Mouse (Mus musculus): ENCODE measurements at regions not wholly inside any gene's neighbourhood (a gene's known extent, or its start where the extent isn't known, plus 50 kb on each side); places are given as distances from the start of the nearest gene placed in this dataset.

GRCm38 (mm10) chr9:46891829-46892228, 106.7 kb upstream of the Gm4791 start:
- Histone ChIP-seq H3K4me3 (ENCODE audit: low read depth, low read length) (no peak overlapping the region), H3K27ac (ENCODE audit: low read length) (no peak overlapping the region), H3K4me1 (ENCODE audit: control insufficient read depth, low read depth, low read length) (no peaks in the 10 kb centered on the region), H3K9me3 (replicated peaks; ENCODE audit: control insufficient read depth, low read length) (no peaks in the 10 kb centered on the region), H3K36me3 (ENCODE audit: control insufficient read depth, insufficient read depth) (no peaks in the 10 kb centered on the region), H3K9ac (ENCODE audit: low read depth, low read length) (no peak overlapping the region), H3K27me3 (ENCODE audit: control insufficient read depth, insufficient read depth, low read depth, low read length) (no peaks in the 10 kb centered on the region), H3K4me2 (ENCODE audit: low read depth, low read length) (no peak overlapping the region)
- 24% methylated on average over 1 of the region's 1 CpGs for WGBS (ENCODE audit: insufficient replicate concordance)
- ATAC-seq (ENCODE audit: low read depth): no peak

GRCm38 (mm10) chr9:46889933-46890662, 108.4 kb upstream of the Gm4791 start:
- no peaks in the 10 kb centered on the region for H3K27me3 ChIP-seq (ENCODE audit: control insufficient read depth, insufficient read depth, low read depth, low read length)
- H3K4me1 ChIP-seq (ENCODE audit: control insufficient read depth, low read depth, low read length): no peaks in the 10 kb centered on the region
- no peak overlapping the region for H3K4me3 ChIP-seq (ENCODE audit: low read depth, low read length)
- H3K9ac ChIP-seq (ENCODE audit: low read depth, low read length): no peak overlapping the region
- H3K4me2 ChIP-seq (ENCODE audit: low read depth, low read length): no peak overlapping the region
- 43% methylated on average over 4 of the region's 4 CpGs for WGBS (ENCODE audit: insufficient replicate concordance)
- H3K9me3 ChIP-seq (replicated peaks; ENCODE audit: control insufficient read depth, low read length): no peaks in the 10 kb centered on the region
- no peaks in the 10 kb centered on the region for H3K36me3 ChIP-seq (ENCODE audit: control insufficient read depth, insufficient read depth)
- no peak for ATAC-seq (ENCODE audit: low read depth)
- H3K27ac ChIP-seq (ENCODE audit: low read length): no peak overlapping the region

GRCm38 (mm10) chr9:46871211-46871994, 127.1 kb upstream of the Gm4791 start:
- WGBS (ENCODE audit: insufficient replicate concordance): 68% methylated on average over 8 of the region's 8 CpGs
- no peak overlapping the region for H3K4me2 ChIP-seq (ENCODE audit: low read depth, low read length)
- no peak overlapping the region for H3K27ac ChIP-seq (ENCODE audit: low read length)
- no peaks in the 10 kb centered on the region for H3K36me3 ChIP-seq (ENCODE audit: control insufficient read depth, insufficient read depth)
- no peak overlapping the region for H3K4me3 ChIP-seq (ENCODE audit: low read depth, low read length)
- no peak overlapping the region for H3K9ac ChIP-seq (ENCODE audit: low read depth, low read length)
- no peaks in the 10 kb centered on the region for H3K27me3 ChIP-seq (ENCODE audit: control insufficient read depth, insufficient read depth, low read depth, low read length)
- H3K9me3 ChIP-seq (replicated peaks; ENCODE audit: control insufficient read depth, low read length): no peaks in the 10 kb centered on the region
- H3K4me1 ChIP-seq (ENCODE audit: control insufficient read depth, low read depth, low read length): no peaks in the 10 kb centered on the region
- no peak for ATAC-seq (ENCODE audit: low read depth)

- H3K9me3 ChIP-seq (replicated peaks; ENCODE audit: control insufficient read depth, low read length): no peaks in the 10 kb centered on the region
- H3K27me3 ChIP-seq (ENCODE audit: control insufficient read depth, insufficient read depth, low read depth, low read length): no peaks in the 10 kb centered on the region
- no peaks in the 10 kb centered on the region for H3K4me1 ChIP-seq (ENCODE audit: control insufficient read depth, low read depth, low read length)
- ATAC-seq (ENCODE audit: low read depth): no peak
- no peaks in the 10 kb centered on the region for H3K36me3 ChIP-seq (ENCODE audit: control insufficient read depth, insufficient read depth)
- H3K4me3 ChIP-seq (ENCODE audit: low read depth, low read length): no peak overlapping the region
- no peak overlapping the region for H3K27ac ChIP-seq (ENCODE audit: low read length)
- no peak overlapping the region for H3K9ac ChIP-seq (ENCODE audit: low read depth, low read length)
- 26% methylated on average over 4 of the region's 4 CpGs for WGBS (ENCODE audit: insufficient replicate concordance)
- H3K4me2 ChIP-seq (ENCODE audit: low read depth, low read length): no peak overlapping the region
These were observed 134.6 kb upstream of the Gm4791 start for GRCm38 (mm10) chr9:46863934-46864333.

GRCm38 (mm10) chr9:46851753-46852152, 146.8 kb upstream of the Gm4791 start:
- H3K4me1 ChIP-seq (ENCODE audit: control insufficient read depth, low read depth, low read length): no peaks in the 10 kb centered on the region
- H3K36me3 ChIP-seq (ENCODE audit: control insufficient read depth, insufficient read depth): no peaks in the 10 kb centered on the region
- H3K4me2 ChIP-seq (ENCODE audit: low read depth, low read length): no peak overlapping the region
- no peak for ATAC-seq (ENCODE audit: low read depth)
- WGBS (ENCODE audit: insufficient replicate concordance): 82% methylated on average over 13 of the region's 13 CpGs
- no peak overlapping the region for H3K4me3 ChIP-seq (ENCODE audit: low read depth, low read length)
- no peaks in the 10 kb centered on the region for H3K9me3 ChIP-seq (replicated peaks; ENCODE audit: control insufficient read depth, low read length)
- H3K27ac ChIP-seq (ENCODE audit: low read length): no peak overlapping the region
- H3K27me3 ChIP-seq (ENCODE audit: control insufficient read depth, insufficient read depth, low read depth, low read length): no peaks in the 10 kb centered on the region
- no peak overlapping the region for H3K9ac ChIP-seq (ENCODE audit: low read depth, low read length)

GRCm38 (mm10) chr9:46851336-46851735, 147.2 kb upstream of the Gm4791 start:
- Histone ChIP-seq H3K36me3 (ENCODE audit: control insufficient read depth, insufficient read depth) (no peaks in the 10 kb centered on the region), H3K27me3 (ENCODE audit: control insufficient read depth, insufficient read depth, low read depth, low read length) (no peaks in the 10 kb centered on the region), H3K27ac (ENCODE audit: low read length) (no peak overlapping the region), H3K4me2 (ENCODE audit: low read depth, low read length) (no peak overlapping the region), H3K4me3 (ENCODE audit: low read depth, low read length) (no peak overlapping the region), H3K9ac (ENCODE audit: low read depth, low read length) (no peak overlapping the region), H3K9me3 (replicated peaks; ENCODE audit: control insufficient read depth, low read length) (no peaks in the 10 kb centered on the region), H3K4me1 (ENCODE audit: control insufficient read depth, low read depth, low read length) (no peaks in the 10 kb centered on the region)
- no peak for ATAC-seq (ENCODE audit: low read depth)
- 72% methylated on average over 10 of the region's 10 CpGs for WGBS (ENCODE audit: insufficient replicate concordance)

GRCm38 (mm10) chr9:46845276-46845675, 153.3 kb upstream of the Gm4791 start:
- WGBS (ENCODE audit: insufficient replicate concordance): 60% methylated on average over 3 of the region's 3 CpGs
- H3K4me2 ChIP-seq (ENCODE audit: low read depth, low read length): no peak overlapping the region
- H3K27me3 ChIP-seq (ENCODE audit: control insufficient read depth, insufficient read depth, low read depth, low read length): no peaks in the 10 kb centered on the region
- H3K4me3 ChIP-seq (ENCODE audit: low read depth, low read length): no peak overlapping the region
- no peak overlapping the region for H3K9ac ChIP-seq (ENCODE audit: low read depth, low read length)
- H3K36me3 ChIP-seq (ENCODE audit: control insufficient read depth, insufficient read depth): no peaks in the 10 kb centered on the region
- no peak for ATAC-seq (ENCODE audit: low read depth)
- no peaks in the 10 kb centered on the region for H3K4me1 ChIP-seq (ENCODE audit: control insufficient read depth, low read depth, low read length)
- H3K27ac ChIP-seq (ENCODE audit: low read length): no peak overlapping the region
- no peaks in the 10 kb centered on the region for H3K9me3 ChIP-seq (replicated peaks; ENCODE audit: control insufficient read depth, low read length)

- Histone ChIP-seq H3K4me1 (ENCODE audit: control insufficient read depth, low read depth, low read length) (no peaks in the 10 kb centered on the region), H3K9me3 (replicated peaks; ENCODE audit: control insufficient read depth, low read length) (no peaks in the 10 kb centered on the region), H3K27me3 (ENCODE audit: control insufficient read depth, insufficient read depth, low read depth, low read length) (no peaks in the 10 kb centered on the region), H3K36me3 (ENCODE audit: control insufficient read depth, insufficient read depth) (no peaks in the 10 kb centered on the region), H3K9ac (ENCODE audit: low read depth, low read length) (no peak overlapping the region), H3K27ac (ENCODE audit: low read length) (no peak overlapping the region), H3K4me2 (ENCODE audit: low read depth, low read length) (no peak overlapping the region), H3K4me3 (ENCODE audit: low read depth, low read length) (no peak overlapping the region)
- ATAC-seq (ENCODE audit: low read depth): no peak
- WGBS (ENCODE audit: insufficient replicate concordance): 74% methylated on average over 7 of the region's 7 CpGs
These were observed 154.8 kb upstream of the Gm4791 start for GRCm38 (mm10) chr9:46843781-46844180.

- no peak overlapping the region for H3K9ac ChIP-seq (ENCODE audit: low read depth, low read length)
- no peak overlapping the region for H3K4me3 ChIP-seq (ENCODE audit: low read depth, low read length)
- no peaks in the 10 kb centered on the region for H3K9me3 ChIP-seq (replicated peaks; ENCODE audit: control insufficient read depth, low read length)
- no peak for ATAC-seq (ENCODE audit: low read depth)
- H3K27me3 ChIP-seq (ENCODE audit: control insufficient read depth, insufficient read depth, low read depth, low read length): no peaks in the 10 kb centered on the region
- no peaks in the 10 kb centered on the region for H3K4me1 ChIP-seq (ENCODE audit: control insufficient read depth, low read depth, low read length)
- no peaks in the 10 kb centered on the region for H3K36me3 ChIP-seq (ENCODE audit: control insufficient read depth, insufficient read depth)
- 75% methylated on average over 6 of the region's 6 CpGs for WGBS (ENCODE audit: insufficient replicate concordance)
- H3K27ac ChIP-seq (ENCODE audit: low read length): no peak overlapping the region
- H3K4me2 ChIP-seq (ENCODE audit: low read depth, low read length): no peak overlapping the region
These were observed 157.0 kb upstream of the Gm4791 start for GRCm38 (mm10) chr9:46841571-46841970.
